Mouse (Mus musculus) CD4-positive, CD25-positive, alpha-beta regulatory T cell, adult 2 months (primary cell): ENCODE data around the gene Rnf44.

Experiments used
- DNase-seq: peaks from one replicate; pipeline ENCODE4 v3.0.0-alpha.2; 2012; ENCODE audit warnings: low read depth, low spot score

Rnf44 gene

DNA sequence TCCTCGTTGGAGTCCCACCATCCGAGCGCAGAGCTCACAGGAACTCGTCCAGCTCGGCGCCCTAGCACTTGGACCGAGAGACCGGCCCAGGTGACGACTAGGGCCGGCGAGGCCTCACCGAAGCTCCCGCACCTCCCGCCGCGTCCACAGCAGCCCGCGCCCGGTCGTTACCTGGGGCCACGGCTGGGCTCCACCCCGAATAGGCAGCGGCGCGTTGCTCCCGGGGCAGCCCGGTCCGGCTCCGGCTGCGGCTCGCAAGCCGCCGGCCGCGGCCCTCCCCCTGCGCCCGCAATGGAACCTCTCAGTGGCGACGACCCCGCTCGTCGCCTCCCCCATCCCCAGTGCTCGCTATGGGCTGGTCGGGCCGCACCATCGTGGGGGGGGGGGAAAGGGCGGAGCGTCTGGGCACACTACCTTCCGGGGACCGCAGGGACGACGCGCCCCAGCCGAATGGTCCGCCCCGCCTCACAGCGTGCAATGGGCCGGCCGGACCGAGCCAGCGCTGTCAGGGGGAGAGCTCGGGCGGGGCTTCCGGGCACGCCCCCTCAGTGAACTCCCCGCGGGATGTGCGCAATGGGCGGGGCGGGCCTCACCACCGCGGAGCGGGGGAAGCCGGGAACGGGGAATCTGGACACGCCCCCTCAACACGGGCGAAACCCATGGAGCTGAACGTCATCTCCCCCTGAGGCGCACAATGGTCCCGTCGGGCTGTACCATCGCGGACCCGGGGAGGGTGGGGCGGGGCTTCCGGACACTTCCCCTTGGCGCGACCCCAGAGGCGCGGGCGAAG, at the start of gene Rnf44:
Gene Rnf44 (minus strand): TSS at position 350 of the 790 bp plus-strand sequence.
- DNase-seq, result peak; percentile 100

DNA sequence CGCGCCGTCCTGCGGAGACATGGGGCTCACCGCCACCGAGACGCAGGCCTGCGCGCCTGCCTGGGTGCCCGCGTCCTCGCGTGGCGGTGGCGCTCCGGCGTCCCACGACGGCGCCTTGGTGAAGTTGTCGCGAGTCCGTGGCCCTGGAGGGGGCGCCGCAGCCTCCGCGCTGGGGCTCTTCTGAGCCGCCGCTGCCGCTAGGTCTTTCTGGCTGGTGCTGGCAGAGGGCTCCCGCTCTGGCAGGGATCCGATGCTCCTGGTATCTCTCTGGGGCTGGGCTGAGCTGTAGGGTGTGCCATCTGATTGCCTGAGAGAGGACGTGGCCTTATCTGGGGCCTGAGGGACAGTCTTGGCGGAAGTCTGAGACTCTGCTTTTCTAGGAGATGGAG, 44.5 kb upstream of the Rnf44 start:
- DNase-seq, result no peak

DNA sequence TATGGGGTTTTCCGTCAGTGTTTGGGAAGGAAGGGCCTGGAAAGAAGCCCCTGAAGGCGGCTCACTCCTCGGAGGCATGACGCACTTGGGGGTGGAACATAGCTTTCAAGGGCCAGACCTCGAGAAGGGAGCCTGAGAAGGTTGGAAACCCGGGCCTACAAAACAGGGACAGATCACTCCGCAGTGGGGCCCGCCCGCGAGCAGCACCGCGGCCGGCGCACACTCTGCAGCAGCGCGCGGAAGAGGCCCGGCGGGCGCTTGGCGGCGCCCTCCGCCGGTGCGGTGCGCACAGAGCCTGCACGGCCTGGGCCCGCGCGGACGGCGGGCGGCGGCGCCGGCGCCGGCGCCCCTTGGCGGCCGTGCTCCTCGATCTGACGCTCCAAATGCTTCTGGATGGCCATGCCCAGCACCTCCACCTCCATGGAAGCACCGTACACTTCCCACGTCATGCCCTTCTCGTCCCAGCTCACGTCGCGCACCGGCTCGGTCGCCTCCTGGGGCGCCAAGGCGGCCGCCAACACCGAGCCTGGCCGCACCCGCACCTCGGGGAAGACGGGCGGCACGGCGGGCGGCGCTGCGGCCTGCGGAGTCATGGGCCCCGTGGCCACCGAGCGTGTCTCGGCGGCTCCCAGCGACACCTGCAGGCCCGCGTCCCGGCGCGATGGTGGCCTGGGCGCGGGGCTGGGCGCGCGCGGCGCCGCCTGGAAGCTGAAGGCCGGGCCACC, 43.9 kb upstream of the Rnf44 start:
- DNase-seq, result no peak

DNA sequence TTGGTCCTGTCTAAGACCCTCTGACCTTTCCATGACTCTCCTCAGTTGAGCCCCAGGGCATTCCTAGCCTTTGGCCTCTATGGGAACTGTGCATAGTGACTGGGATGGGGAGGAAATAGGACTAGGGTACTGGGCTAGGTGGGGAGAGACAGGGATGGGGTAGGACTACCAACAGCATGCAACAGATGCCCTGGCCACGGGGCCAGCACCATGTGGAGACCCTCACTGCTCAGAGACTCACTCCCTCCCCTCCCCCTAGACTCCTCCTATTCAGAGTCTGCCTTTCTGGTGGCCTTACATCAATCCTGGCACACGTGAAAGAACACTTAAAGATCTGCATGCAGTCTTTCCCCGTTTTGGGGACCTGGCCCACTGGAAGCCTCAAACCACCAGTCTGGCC, 43.2 kb upstream of the Rnf44 start:
- no peak for DNase-seq

DNA sequence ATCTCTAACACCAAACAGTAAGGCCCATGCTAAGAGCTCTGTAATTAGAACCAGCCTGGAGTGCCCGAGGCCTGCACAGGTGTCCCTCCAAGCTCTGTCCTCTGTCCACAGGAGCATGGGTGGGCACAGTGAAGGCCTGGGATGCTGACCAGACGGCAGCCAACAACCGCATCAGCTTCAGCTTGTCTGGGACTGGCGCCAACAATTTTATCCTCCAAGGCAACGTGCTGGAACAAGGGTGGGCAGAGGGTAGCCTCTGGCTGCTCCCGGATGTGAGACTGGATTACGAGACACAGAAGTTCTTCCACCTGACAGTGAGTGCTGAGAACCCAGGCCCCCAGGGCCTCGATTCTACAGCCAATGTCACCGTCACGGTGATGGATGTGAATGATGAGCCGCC, 32.4 kb upstream of the Rnf44 start:
- DNase-seq, result no peak

DNA sequence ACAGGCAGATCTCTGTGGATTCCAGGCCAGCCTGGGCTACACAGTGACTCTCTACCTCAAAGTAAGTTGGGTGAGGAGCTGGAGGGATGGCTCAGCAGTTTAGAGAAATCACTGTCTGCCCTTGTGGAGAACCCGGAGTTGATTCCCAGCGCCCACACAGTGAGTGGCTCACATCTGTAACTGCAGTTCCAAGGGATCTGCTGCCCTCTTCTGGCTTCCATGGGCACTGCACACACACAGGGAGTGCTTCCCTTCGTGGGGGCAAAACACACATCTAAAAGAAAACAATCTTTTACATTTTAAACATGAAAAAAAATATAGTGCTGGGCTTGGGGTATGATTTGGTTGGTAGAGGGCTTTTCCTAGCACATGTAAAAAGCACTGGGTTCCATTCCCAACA, 29.4 kb upstream of the Rnf44 start:
- no peak for DNase-seq

DNA sequence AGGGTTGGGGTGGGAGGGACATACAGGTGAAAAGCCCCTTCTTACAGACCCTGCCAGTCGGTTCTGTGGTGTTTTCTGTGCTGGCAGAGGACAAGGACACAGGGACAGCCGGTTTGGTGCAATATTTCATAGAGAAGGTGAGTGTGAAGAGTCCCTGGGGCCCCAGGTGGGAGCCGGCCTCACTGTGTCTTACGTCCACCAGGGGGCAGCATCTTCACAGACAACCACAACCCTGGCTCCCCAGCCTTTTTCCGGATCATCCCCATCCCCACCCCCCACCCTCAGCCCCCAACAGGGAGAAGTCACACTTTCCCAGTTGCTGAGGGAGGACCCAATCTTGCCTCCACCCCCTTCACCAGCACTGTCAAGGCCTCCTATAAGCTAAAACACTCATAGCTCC, 23.2 kb upstream of the Rnf44 start:
- peak; percentile 81 for DNase-seq

DNA sequence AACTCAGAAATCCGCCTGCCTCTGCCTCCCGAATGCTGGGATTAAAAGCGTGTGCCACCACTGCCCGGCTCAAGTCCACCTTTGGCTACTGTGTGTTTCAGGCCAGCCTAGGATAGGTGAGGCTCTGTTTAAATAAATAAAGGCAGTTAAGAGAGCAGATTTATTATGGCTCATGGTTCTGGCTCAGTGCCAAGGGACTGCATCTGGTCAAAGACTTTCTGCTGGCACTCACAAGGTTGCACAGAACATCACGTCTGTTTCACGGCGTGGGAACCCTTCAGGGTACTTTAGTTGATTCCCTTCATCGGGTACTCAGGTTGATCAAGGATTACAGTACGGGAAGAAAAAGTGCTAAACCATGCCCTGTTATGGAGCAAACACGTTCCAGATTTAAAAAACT, 21.3 kb upstream of the Rnf44 start:
- DNase-seq, result no peak

DNA sequence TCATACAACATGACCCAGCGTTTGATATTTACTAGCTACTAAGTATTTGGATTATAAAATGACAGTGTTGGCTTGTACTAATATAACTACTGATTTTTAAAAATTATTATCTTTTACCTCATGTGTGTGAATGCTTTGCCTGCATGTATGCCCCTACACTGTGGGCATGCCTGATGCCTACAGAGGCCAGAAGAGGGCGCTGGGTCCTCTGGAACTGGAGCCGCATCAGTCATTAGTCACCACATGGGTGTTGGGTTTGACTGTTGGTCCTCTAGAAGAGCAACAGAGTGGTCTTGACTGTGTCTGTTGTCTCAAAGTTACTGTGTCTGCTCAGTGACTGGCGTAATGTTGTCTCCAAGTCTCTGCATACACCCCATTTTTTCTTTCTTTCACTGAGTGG, 20.7 kb upstream of the Rnf44 start:
- peak; percentile 12 for DNase-seq

DNA sequence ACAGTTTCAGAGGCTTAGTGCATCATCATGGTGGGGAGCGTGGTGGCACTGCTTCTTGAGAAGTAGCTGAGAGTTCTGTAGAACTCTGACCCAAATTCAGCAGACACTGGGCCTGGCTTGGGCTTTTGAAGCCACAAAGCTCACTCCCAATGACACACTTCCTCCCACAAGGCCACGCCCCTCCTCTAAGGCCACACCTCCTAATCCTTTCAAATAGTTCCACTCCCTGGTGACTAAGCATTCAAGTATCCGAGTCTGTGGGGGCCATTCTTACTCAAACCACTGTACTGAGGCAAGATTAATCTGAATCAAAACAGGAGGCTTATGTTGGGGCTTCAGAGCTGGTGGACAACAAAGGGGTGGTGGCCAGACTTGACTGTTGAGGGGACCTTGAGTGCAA, 17.2 kb upstream of the Rnf44 start:
- DNase-seq, result no peak

DNA sequence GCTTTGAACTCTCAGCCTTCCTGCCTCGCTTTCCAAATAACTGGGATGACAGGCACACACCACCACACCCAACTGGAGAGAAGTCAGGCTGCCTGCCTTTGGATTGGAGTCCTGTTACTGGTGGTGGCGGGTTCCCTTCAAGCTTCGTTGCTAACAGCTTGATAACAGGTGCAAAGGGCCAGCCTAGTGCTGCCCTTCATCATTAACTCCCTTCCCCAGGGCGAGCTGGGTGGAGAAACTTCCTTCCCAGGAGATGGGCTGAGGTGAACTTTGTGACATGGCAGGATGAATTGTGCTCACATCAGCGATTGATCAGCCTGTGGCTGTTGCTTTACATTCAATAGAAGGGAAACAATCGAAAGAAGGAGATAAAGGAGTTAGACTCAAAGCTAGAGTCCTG, 11.2 kb upstream of the Rnf44 start:
- DNase-seq, result no peak

DNA sequence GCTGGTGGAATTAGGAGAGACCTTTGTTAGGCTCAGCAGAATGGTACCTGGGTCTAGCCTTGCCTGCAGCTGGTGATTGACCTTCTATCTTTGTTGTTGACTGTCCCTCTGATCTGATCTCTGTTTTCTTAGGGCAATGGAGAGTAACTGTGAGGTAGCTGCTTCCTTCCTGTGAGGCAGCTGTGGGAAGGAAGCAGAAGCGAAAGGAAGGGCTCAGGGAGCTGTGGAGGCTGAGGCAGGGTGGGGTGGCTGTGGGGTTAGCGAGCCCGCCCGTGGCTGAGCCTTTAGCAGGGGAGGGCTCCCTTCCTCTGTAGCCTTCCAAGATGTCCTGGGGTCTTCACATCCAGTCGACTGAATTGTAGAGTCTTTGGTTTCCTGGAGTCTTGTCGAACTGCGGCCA, 8.8 kb upstream of the Rnf44 start:
- no peak for DNase-seq

DNA sequence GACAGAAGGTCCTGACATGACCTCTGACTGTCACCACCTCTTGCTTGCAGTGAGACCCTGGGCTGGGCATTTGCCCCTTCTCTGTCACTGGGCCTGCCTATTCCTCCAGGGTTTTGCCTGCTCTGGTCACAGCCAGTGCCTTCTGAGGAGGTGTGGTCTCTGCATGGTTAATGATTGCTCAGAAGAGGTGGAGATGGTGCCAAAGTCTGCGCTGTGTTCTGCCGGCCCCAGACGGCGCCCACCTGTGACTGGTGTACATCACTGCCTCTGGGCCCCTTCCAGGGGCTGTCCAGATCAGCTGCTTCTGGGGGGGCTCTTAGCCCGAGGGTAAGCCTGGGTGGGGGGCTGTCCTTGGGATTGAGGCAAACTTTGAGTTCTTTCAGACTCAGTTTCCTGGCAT, 7.5 kb upstream of the Rnf44 start, which contains the start of gene Cdhr2:
Gene Cdhr2 (plus strand): TSS at position 219 of the 400 bp plus-strand sequence.
- DNase-seq, result no peak

DNA sequence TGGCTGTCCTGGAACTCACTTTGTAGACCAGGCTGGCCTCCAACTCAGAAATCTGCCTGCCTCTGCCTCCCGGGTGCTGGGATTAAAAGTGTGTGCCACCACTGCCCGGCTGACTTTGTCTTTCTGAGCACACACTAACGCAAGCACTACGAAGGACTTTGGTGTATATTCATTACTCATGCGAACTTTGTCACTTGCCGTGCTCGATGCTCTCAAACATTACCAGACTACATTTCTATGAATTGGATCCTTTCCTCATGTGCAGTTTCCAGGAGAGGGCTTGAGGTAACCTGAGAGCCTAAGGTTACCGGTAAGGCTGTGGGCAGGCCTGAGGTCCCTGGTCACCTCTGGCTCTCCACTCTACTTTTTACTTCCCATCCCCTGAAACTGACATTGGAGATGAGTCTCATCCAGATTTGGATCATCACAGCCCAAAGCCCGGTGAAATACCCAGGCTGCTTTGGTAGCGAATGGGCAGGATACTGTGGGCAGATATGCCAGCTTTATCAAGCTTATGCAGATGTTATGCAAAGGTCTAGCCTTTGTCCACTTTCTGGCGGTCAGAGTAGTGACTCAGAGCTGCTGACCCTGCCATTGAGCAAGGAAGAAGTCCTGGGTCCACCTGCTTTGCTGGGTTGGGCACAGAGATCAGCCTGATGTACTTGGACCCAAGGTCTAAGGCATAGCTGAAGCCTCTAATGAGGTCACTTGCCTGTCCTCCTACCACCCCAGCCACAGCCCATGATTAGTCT, 1.9 kb upstream of the Rnf44 start:
- DNase-seq, result no peak

DNA sequence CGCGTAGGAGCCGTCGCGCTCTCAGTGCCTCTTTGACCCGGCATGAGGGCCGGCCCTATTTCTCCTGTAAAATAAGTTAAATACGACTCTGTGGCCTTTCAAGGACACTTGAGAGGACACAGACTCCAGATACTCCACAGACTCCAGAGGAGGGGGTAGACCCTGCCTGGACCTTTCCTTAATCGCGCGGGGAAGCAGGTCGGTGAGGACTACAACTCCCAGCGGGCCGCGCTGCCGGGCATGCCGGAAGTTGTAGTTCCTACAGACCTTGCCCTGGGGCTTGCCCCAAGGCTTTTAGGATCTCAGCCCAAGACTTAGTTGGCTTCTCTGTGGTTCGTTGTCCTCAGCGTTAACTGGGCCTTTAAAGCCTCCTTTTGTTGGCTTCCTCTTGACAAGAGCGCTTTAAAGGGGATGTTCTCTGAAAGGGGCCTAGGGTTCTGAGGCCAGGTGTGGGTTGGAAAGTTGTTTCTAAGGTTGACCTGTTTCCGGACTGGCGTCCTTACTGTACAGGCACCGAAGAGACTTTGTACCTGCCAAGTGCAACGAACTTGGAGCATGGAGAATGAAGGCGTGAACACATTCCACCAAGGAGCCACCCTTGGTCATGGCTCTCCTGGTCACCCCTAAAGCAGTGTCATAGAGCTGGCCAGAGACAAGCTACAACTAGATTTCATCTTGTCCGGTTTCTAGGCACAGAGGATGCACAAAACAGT, 797 bp upstream of the Rnf44 start:
- peak; percentile 91 for DNase-seq

DNA sequence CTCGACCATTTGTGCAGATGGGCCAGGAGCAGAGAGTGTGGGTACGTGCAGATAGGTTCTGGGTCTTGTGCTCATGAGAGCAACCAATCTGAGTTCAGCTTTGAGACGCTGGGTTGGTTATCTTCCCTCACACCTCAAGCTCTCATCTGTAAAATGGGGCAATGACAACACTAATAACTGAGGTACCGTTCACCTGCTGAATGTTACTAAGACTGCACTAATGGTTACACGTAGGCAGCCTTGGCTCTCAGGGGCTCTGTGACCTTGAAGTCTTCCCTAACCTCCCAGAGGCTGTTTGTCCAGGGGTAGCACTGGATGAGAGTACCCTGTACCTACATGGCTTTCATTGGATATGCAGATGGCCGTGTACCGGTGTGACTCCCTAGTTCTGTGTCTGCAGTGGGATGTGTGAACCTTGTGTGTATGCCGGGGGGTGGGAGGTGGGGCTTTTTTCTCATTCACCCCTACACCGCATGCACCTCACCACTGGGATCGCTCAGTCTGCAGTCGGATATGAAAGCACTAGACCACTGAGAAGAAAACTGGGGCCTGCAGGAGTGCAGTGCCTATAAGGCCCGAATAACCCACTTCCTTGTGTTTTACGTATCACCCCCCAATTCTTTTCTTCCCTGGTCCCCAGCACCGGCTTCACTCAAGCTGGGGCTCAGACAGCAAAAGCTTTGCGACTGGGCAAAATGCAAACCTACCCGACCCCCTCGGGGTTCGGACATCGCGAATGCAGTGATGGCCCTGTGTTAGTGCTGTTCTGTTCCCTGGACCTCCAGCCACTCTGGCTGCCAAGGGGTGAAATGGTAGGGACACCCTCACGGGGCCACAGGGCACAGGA, 773 bp downstream of the Rnf44 start:
- DNase-seq, result no peak

DNA sequence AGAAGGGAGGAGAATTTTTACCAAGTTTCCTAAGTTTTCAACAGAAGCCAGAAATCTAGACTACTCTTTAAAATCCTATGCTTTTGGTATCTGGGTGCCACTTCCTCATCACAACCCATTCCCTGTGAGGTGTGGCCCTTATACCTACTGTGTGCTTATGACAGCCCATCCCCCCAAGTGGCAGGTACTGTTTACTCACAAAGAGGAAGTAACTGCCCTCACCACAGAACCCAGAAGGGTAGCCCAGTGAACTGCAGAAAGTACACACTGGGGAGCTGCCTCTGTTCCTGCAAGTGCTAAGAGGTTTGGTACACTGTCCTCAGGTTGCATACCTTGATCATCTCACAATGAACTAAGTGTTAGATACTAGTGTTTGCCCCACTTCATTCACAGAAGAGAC, 2.0 kb downstream of the Rnf44 start:
- DNase-seq, result peak; percentile 27

DNA sequence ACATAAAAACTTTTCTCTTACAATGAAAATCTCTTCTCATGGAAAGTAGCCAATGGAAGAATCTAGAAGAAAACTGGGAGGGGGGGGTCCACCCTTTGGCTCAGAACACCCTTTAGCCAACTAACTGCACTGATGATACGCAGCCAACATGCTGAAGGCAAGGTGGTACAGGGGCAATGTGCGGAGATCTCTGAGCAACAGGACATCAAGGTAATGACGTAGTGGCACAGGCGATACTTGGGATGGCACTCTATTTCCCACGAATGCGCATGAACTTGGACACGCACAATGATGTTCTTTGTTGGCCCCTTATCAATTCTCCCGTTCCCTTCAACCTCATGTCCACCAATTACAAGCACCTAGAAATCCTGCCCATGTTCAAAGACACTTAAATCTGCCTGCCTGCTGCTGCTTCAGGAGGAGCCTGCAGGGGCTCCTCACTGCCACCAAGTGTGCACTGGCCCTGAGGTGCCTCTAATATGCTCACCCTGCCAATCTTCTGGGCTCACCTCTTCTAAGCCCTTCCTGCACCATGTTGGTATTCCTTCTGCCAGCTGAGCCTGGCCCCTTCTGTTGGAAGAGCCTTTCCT, 3.5 kb downstream of the Rnf44 start:
- DNase-seq, result no peak

DNA sequence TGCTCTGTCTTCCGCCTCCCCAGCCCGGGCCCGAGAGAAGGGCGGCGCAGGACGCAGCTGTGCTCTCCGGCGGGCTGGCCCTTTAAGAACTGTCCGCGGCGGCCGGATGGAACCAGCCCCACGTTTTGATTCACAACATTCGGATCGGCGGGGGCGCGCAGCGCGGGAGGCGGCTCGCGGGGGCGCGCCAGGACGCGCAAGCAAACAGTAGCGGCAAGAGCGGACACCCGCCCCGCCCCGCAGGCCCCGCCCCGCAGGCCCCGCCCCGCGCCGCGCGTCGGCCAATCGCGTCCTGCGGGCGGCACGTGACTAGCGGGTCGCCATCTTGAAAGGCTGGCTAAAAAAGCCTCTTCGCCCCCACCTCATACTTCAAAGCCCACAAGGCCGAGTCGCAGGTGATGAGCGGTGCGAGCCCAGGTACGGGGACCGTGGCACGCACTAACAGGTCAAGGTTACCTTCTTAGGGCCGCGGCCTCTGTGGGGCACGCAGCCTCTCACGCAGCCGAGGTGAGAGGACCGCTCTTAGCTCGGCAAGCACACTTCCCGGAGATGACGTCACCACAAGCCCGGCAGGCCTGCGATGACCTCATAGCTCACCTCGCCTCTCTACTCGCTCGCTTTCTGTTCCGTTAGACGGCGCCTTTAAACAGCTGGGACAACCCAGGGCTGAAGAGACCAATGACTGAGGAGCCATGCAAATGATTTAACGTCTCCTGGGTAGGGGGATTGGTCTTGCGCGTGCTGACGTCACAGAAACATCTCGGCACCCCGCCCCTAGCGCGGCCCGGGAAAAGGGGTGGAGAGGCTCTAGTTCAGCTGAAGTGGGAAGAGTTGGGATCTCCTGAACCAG, 5.9 kb downstream of the Rnf44 start:
- DNase-seq, result peak; percentile 97

DNA sequence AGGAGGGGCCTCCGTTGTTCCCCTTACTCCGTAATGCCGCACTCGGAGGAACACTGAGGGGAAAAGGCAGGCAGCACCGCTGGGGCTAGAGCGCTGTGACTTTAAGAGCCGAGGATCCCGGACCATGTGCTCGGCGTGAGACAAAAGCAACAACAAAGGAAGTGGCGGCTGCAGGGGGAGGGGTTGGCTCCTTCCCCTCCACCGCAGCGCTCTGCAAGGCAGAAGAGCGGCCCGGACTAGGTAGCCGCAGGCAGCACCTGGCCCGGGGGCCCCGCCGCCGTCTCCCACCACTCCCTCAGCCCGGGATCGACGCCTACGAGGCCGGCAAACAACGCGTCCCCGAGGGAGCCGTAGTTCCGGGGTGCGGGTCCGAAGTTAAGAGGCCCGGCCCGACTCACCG, 6.6 kb downstream of the Rnf44 start:
- DNase-seq, result peak; percentile 92
